Mouse (Mus musculus) inflammation-experienced regulatory T-cells, adult 6 months (primary cell): ENCODE data around the gene Tspoap1. TPM values are rescaled to one million over a fixed set of nuclear protein-coding genes. Genes with fewer than 3 reads are reported as not detected.

Experiments
- ATAC-seq: one replicate; pipeline ENCODE4 v1.8.0; 2017
- polyA plus RNA-seq, 3 experiments: library from polyadenylated mRNA; unstranded; fragments of 100-300 nt; shearing (Covaris generic); gene quantifications; one replicate each; pipeline ENCODE4 v1.2.1; 2017

Gene Tspoap1
- 1 to 10 TPM; 1.7 to 3.8 (median 3.4) TPM for polyA plus RNA-seq

- ATAC-seq = no peak
Observed at GRCm38 (mm10) chr11:87760301-87761081, at the start of gene Tspoap1. TSS of gene Tspoap1 (plus strand) at chr11:87760541.

DNA sequence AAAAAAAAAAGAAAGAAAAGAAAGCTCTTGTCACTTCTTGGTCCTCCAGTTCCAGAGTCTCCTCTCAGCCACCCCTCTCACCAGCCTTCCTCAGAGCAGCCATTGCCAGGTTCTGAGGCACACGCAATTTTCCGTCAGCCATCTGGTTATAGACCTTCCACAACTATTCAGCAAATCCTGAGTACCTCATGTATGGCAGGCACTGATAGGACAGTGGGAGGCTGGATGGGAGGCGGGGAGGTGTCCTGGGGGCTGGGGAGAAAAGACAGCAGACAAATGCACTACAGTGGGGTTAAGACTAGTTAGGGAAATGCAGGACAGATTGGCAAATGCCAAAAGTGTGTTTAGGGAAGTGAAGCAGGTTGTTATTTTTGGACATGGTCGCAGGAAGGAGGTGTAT lies 48.2 kb upstream of the Tspoap1 start:
- no peak for ATAC-seq

GRCm38 (mm10) chr11:87715999-87716398 lies 44.3 kb upstream of the Tspoap1 start:
- ATAC-seq = no peak

DNA sequence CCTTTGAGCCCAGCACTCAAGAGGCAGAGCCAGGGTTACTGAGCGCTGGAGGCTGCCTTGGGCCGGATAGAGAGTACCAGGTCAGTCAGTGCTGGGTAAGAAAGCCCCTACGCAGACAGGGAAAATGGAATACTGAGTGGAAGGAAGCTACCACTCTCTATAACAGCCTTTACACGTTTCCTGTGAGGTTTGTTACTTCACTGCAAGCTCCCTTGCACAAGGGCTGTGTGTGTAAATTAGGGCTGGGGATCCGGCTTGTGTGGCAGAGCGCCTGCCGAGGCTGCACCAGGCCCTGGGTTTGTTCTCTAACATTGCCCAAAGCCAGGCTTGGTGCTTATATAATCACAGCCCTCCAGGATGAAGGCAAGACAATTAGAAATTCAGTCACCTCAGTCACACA lies 40.8 kb upstream of the Tspoap1 start:
- ATAC-seq = no peak

DNA sequence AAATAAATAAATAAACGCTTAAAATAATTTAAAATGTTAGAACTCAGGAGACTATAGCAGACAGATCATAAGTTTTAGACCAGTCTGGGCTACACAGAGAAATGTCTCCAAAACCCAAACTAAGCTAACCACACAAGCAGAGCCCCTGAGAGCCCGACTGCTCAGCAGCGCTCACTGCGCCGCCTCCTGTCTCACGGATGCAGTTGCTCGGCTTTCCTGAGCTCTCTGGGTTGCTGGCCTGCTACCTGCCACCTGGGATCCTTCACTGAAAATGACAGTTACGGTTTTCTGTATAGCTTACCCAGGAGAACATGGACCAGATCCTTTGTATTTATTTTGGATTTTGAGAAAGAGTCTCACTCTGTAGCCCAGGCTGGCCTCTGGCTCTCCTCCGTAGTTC lies 40.0 kb upstream of the Tspoap1 start:
- ATAC-seq = peak; percentile 73

DNA sequence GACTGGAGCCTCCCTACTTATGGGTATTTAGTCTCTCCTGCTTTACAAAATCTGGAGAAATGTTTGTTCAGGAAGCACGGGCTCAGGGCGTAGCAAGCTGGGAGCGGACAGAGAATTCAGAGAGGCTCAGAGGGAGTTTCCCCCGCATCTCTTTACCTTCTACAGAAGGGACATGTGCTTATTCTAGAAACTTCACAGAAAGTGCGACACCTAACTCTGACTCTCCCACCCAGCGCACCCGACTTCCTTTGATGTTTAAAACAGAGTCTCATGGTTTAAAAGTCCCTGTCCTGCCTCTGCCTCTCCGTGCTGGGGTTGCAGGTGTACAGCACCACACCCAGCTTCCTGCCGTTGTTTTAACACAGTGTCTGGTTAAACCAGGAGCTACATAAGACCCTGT lies 39.5 kb upstream of the Tspoap1 start:
- ATAC-seq = peak; percentile 90

DNA sequence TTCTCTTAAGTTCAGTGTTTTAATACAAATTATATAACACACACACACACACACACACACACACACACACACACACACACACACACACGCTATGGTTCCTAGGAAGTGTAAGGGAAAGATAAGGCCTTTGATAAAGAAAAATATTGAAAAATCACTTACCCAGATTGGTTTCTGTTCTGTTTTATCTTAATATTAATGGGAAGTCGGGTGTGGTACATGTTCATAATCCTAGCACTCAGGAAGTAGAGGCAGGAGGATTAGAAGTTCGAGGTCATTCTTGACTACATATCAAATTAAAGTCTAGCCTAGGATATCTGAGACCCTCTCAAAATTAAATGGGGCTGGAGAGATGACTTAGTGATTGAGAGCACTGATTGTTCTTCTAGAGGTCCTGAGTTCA lies 38.2 kb upstream of the Tspoap1 start:
- ATAC-seq = no peak

- no peak for ATAC-seq
Observed at GRCm38 (mm10) chr11:87722891-87723290, 37.5 kb upstream of the Tspoap1 start.

DNA sequence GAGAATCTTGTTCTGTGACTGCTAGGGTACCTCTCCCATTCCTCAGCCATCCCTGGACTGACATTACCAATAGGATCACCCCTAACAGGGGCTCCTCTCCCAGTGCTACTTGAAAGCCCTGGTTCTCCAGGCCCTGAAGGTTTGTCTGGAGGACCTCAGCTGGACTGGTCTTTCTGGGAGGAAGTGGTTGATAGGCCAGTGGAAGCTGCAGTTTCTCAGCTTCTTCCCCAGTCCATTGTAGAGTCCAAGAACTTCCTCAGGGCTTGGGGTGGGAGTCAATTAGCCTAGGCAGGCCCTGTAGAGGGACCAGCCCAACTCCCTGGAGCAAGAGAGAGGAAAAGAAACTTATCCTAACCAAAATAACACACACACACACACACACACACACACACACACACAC lies 34.8 kb upstream of the Tspoap1 start:
- ATAC-seq = no peak

DNA sequence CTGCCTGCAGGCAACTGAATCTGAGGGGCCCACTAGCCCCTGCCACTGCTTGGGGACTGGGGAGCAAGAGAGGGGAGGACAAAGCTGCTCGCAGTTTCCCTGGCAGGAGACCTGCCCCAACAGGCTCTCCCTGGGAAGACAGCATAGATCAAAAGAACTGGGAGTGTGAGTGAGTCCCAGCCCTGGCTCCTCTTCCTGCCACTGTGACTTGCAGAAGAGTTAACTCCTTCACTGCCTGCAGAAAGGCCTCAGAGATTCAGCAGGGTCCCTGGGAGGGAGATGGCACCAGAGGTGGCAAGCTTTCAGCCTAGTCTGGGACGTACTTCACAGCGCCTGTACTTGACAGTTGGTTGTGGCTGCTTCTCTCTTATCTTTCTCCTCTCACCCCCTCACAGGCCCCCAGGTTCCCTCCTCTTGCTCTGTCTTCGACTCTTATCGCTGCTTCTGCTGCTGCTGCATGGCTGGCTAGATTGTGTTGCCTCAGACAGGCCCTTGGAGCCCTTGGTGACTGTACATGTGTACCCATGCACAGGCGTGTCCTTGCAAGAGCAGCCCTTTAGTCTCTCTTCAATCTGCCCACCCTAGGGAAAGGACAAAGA lies 34.3 kb upstream of the Tspoap1 start:
- ATAC-seq = peak; percentile 41

GRCm38 (mm10) chr11:87727021-87727420 lies 33.3 kb upstream of the Tspoap1 start:
- ATAC-seq = no peak

GRCm38 (mm10) chr11:87727471-87727870 lies 32.9 kb upstream of the Tspoap1 start:
- ATAC-seq = no peak

DNA sequence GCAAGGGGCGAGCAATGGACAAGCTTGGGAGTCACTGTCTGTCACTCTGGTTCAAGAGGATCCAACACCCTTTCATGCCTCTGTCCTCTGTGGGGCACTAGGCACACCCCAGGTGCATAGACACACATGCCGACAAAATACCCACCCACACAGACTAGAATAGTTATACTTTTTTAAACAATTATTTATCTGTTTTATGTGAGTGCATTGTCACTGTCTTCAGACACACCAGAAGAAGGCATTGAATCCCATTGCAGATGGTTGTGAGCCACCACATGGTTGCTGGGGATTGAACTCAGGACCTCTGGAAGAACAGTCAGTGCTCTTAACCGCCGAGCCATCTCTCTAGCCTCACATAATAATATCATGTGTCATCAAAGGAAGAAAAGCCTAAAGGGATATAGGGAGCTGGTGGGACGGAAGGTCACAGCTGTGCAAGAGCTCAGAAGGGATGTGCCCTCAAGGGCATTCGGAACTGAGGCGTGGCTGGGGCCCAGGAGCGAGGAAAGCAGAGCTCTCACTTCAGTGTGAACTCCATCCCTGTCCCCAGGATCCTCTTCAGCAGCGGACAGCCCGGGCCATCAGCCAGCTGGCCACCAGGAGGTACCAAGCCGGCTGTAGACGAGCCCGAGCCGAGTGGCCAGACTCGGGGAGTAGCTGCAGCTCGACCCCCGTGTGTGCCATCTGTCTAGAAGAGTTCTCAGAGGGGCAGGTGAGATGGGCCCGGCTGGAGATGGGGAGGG lies 31.3 kb upstream of the Tspoap1 start:
- ATAC-seq = no peak

GRCm38 (mm10) chr11:87729593-87730185 lies 30.7 kb upstream of the Tspoap1 start:
- no peak for ATAC-seq

- ATAC-seq = no peak
Observed at GRCm38 (mm10) chr11:87730652-87731310, 29.6 kb upstream of the Tspoap1 start.

- ATAC-seq = peak; percentile 19
Observed at GRCm38 (mm10) chr11:87734346-87734745, 26.0 kb upstream of the Tspoap1 start.

DNA sequence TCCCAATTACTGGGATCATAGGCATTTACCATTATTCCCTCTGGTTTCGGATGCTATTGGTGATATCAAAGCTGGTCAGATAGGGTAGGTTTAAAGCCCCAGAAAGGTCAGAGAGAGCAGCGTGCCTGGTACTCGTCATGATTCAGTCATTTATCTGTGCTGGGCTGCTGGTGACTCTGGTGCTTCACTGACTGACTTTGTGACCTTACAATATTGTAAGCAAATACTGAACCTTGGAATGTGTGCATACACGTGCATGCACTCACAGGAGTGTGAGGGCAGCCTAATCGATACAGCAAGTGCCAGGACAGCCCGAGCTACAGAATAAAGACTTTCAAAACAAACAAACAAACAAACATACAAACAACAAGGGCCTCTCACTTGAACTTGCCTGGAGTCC lies 24.6 kb upstream of the Tspoap1 start:
- no peak for ATAC-seq

DNA sequence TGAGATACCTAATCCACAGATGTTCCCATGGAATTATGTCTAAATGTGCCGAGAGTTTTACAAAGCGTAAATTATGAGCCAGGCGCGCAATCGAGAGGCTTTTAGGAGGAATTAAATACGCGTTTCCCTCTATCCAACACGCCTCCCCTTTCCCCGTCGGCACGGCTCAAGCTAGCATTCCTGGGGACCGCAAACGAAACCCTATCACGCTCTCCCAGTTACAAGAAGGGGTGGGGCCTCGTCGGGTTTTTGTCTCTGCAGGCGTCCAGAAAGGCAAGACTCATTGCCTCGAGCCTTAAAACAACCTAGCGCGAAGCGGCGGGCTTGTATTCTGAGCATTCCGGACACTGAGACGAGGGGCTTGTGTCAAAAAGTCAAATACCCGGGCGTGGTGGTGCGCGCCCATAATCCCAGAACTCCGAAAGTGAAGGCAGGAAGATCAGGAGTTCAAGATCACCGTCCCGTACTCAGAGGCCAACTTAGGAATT lies 23.6 kb upstream of the Tspoap1 start:
- peak; percentile 29 for ATAC-seq

DNA sequence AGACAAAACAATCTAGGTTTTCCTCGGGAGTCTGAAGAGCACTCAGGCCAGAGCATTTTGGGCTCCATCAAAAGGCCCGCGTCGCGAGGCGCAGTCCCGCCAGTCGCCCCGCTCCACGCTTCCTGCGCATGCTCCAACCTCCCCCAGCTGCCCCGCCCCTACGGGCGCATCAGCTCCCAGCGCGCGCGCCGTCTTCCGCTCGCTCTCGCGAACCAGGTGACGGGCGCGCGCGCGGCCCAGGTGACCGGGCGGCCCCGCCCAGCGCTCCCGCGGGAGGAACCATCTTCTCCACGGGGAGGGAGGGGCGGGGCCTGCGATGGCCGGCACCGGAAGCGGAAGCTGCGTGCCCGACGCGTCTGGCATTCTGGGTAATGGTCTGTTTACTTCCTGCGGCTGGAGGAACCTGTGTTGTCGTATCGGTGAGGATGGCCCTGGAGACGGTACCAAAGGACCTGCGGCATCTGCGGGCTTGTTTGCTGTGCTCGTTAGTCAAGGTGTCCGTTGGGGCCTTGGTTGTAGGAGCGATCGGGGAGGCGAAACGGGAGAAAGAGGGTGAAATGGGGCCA lies 23.1 kb upstream of the Tspoap1 start, which contains the start of gene Supt4a:
Supt4a (plus strand) TSS at position 378 of the 566 bp plus-strand sequence.
- peak; percentile 67 for ATAC-seq

DNA sequence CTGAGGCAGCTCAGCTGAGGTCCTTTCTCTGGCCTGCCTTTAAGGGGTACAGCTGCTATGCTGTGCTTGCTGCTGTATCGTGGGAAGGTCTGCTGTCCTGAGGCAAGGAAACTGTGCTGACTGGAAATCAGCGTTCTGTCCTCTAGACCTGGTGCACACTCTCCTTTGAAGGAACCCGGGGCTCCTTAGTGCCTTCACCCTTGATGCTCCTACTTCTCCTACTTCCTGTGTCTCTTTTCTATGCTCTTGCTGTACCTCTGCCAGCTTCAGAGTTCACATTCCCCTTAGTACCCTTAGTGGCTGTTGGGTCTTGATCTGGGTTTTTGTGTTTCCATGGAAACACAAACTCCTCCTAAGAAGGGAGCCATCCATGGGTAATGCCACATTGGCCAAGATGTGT lies 16.6 kb upstream of the Tspoap1 start:
- ATAC-seq = no peak

GRCm38 (mm10) chr11:87744964-87745363 lies 15.4 kb upstream of the Tspoap1 start:
- ATAC-seq = peak; percentile 73
